Mouse (Mus musculus): Measurements from ENCODE around the gene St3gal4. TPM values are rescaled to one million over a fixed set of nuclear protein-coding genes. Genes with fewer than 3 reads are reported as not detected.

St3gal4 gene
- polyA plus RNA-seq, 1 experiment, result 54.9 TPM

- Histone ChIP-seq H3K27ac (ENCODE audit: control insufficient read depth, insufficient read depth, low read depth, low read length, poor library complexity) (peak overlapping the region; percentile 65; the same call in 1 of the 2 replicates), H3K4me3 (replicated peaks; ENCODE audit: control insufficient read depth, low read depth, low read length) (no peak overlapping the region), H3K4me1 (ENCODE audit: control insufficient read depth, insufficient read depth, low read length) (peaks cover 2% of the 10 kb centered on the region; the same call in 1 of the 2 replicates)
- no peak for TF ChIP-seq CTCF (IDR thresholded peaks at IDR 0.05; ENCODE audit: control insufficient read depth, insufficient read depth, low read length)
- TF ChIP-seq POLR2A (IDR thresholded peaks at IDR 0.05; ENCODE audit: borderline replicate concordance, control insufficient read depth, low read depth, low read length), result no peak
- WGBS, result 48% methylated on average over 11 of the region's 11 CpGs
Observed at GRCm38 (mm10) chr9:35055528-35056330, 63.3 kb downstream of the St3gal4 start.

DNA sequence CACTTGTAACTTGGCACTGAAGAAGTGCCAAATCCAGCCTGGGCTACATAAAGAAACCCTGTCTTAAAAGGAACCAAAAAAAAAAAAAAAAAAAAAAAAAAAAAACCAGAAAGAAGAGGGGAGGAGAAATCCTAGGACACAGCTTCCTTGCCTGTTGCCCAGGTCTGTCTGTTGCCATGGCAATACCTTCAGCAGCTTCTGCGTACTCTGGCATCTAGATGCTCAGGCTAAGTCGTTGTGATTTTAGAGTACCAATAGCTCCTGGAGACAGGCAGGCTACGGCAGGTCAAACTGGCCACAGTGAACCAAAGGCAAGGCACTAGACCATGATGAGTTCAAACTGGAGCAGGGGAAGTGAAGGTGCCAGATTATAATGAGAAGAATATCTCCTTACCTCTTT, 65.4 kb downstream of the St3gal4 start:
- WGBS, result 91% methylated on average over 3 of the region's 3 CpGs
- Histone ChIP-seq H3K4me1 (ENCODE audit: control insufficient read depth, insufficient read depth, low read length) (peaks cover 2% of the 10 kb centered on the region; the same call in 1 of the 2 replicates), H3K27ac (ENCODE audit: control insufficient read depth, insufficient read depth, low read depth, low read length, poor library complexity) (no peak overlapping the region), H3K4me3 (replicated peaks; ENCODE audit: control insufficient read depth, low read depth, low read length) (no peak overlapping the region)
- TF ChIP-seq CTCF (IDR thresholded peaks at IDR 0.05; ENCODE audit: control insufficient read depth, insufficient read depth, low read length), result no peak
- TF ChIP-seq POLR2A (IDR thresholded peaks at IDR 0.05; ENCODE audit: borderline replicate concordance, control insufficient read depth, low read depth, low read length), result no peak

GRCm38 (mm10) chr9:35053081-35053480, 66.0 kb downstream of the St3gal4 start:
- no peak overlapping the region for H3K4me3 ChIP-seq (replicated peaks; ENCODE audit: control insufficient read depth, low read depth, low read length)
- TF ChIP-seq CTCF (IDR thresholded peaks at IDR 0.05; ENCODE audit: control insufficient read depth, insufficient read depth, low read length) (no peak), POLR2A (IDR thresholded peaks at IDR 0.05; ENCODE audit: borderline replicate concordance, control insufficient read depth, low read depth, low read length) (no peak)
- H3K27ac ChIP-seq (ENCODE audit: control insufficient read depth, insufficient read depth, low read depth, low read length, poor library complexity), result no peak overlapping the region
- 87% methylated on average over 16 of the region's 16 CpGs for WGBS
- H3K4me1 ChIP-seq (ENCODE audit: control insufficient read depth, insufficient read depth, low read length), result peaks cover 2% of the 10 kb centered on the region; the same call in 1 of the 2 replicates

GRCm38 (mm10) chr9:35052671-35053070, 66.4 kb downstream of the St3gal4 start:
- Histone ChIP-seq H3K4me3 (replicated peaks; ENCODE audit: control insufficient read depth, low read depth, low read length) (no peak overlapping the region), H3K4me1 (ENCODE audit: control insufficient read depth, insufficient read depth, low read length) (peaks cover 2% of the 10 kb centered on the region; the same call in 1 of the 2 replicates), H3K27ac (ENCODE audit: control insufficient read depth, insufficient read depth, low read depth, low read length, poor library complexity) (no peak overlapping the region)
- WGBS, result 89% methylated on average over 4 of the region's 4 CpGs
- TF ChIP-seq CTCF (IDR thresholded peaks at IDR 0.05; ENCODE audit: control insufficient read depth, insufficient read depth, low read length) (no peak), POLR2A (IDR thresholded peaks at IDR 0.05; ENCODE audit: borderline replicate concordance, control insufficient read depth, low read depth, low read length) (no peak)

- Histone ChIP-seq H3K4me3 (replicated peaks; ENCODE audit: control insufficient read depth, low read depth, low read length) (no peak overlapping the region), H3K27ac (ENCODE audit: control insufficient read depth, insufficient read depth, low read depth, low read length, poor library complexity) (no peak overlapping the region), H3K4me1 (ENCODE audit: control insufficient read depth, insufficient read depth, low read length) (peaks cover 2% of the 10 kb centered on the region; the same call in 1 of the 2 replicates)
- TF ChIP-seq POLR2A (IDR thresholded peaks at IDR 0.05; ENCODE audit: borderline replicate concordance, control insufficient read depth, low read depth, low read length), result no peak
- WGBS, result 92% methylated on average over 4 of the region's 4 CpGs
Observed at GRCm38 (mm10) chr9:35051666-35052065, 67.4 kb downstream of the St3gal4 start.

GRCm38 (mm10) chr9:35050701-35051454, 68.2 kb downstream of the St3gal4 start:
- TF ChIP-seq POLR2A (IDR thresholded peaks at IDR 0.05; ENCODE audit: borderline replicate concordance, control insufficient read depth, low read depth, low read length) (no peak), CTCF (IDR thresholded peaks at IDR 0.05; ENCODE audit: control insufficient read depth, insufficient read depth, low read length) (no peak)
- Histone ChIP-seq H3K4me1 (ENCODE audit: control insufficient read depth, insufficient read depth, low read length) (peaks cover 2% of the 10 kb centered on the region), H3K4me3 (replicated peaks; ENCODE audit: control insufficient read depth, low read depth, low read length) (no peak overlapping the region), H3K27ac (ENCODE audit: control insufficient read depth, insufficient read depth, low read depth, low read length, poor library complexity) (no peak overlapping the region)
- 89% methylated on average over 6 of the region's 6 CpGs for WGBS

GRCm38 (mm10) chr9:35049891-35050527, 69.1 kb downstream of the St3gal4 start:
- WGBS, result 63% methylated on average over 3 of the region's 3 CpGs
- Histone ChIP-seq H3K4me1 (ENCODE audit: control insufficient read depth, insufficient read depth, low read length) (peaks cover 2% of the 10 kb centered on the region), H3K27ac (ENCODE audit: control insufficient read depth, insufficient read depth, low read depth, low read length, poor library complexity) (no peak overlapping the region), H3K4me3 (replicated peaks; ENCODE audit: control insufficient read depth, low read depth, low read length) (no peak overlapping the region)
- TF ChIP-seq POLR2A (IDR thresholded peaks at IDR 0.05; ENCODE audit: borderline replicate concordance, control insufficient read depth, low read depth, low read length), result no peak
- no peak for TF ChIP-seq CTCF (IDR thresholded peaks at IDR 0.05; ENCODE audit: control insufficient read depth, insufficient read depth, low read length)

- WGBS, result 73% methylated on average over 6 of the region's 6 CpGs
- Histone ChIP-seq H3K4me1 (ENCODE audit: control insufficient read depth, insufficient read depth, low read length) (peaks cover 2% of the 10 kb centered on the region), H3K27ac (ENCODE audit: control insufficient read depth, insufficient read depth, low read depth, low read length, poor library complexity) (no peak overlapping the region), H3K4me3 (replicated peaks; ENCODE audit: control insufficient read depth, low read depth, low read length) (no peak overlapping the region)
- TF ChIP-seq CTCF (IDR thresholded peaks at IDR 0.05; ENCODE audit: control insufficient read depth, insufficient read depth, low read length), result no peak
- TF ChIP-seq POLR2A (IDR thresholded peaks at IDR 0.05; ENCODE audit: borderline replicate concordance, control insufficient read depth, low read depth, low read length), result no peak
Observed at GRCm38 (mm10) chr9:35048449-35048848, 70.6 kb downstream of the St3gal4 start.

Measured in bone marrow, adult 2 months (tissue).